Mouse (Mus musculus): ENCODE measurements around the gene Acvr1b.

Gene Acvr1b

GRCm38 (mm10) chr15:101251930-101252329 is 78.1 kb downstream of the Acvr1b start:
- DNase-seq (ENCODE audit: low spot score) = no peak

DNA sequence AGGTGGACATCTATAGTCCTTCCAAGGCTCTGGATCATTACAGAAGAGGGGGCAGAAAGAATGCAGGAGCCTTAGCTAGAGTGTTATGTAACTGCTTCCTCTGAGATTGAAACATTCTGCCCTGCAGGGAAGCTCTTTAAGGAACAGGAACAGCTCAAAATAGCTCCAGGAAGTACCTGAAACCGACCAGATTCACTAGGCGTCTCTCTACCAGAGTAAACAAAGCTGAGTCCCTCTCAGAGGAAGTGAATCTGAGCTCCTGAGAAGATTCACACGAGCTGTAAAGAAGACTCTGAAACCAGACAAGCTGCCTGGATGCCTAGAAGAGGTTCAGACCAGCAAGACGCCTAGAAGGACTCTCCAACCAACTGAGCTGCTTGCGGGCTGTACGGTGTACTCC is 78.7 kb downstream of the Acvr1b start:
- DNase-seq (ENCODE audit: low spot score) = no peak

DNA sequence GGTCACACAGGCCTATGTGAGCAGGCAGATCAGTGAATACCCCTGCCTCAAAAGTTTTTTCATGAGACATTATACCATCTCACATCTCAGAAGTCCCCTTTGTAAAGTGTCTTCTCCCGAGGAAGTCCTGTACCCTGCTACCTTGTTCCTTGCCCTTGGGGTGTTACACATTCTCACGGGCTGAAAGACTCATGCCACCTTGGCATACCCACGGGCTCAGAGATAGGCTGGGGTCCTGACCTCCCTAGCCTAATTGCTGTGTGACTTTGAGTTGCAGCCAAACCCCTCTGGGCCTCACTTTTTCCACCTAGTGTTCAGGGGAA is 79.7 kb downstream of the Acvr1b start:
- no peak for DNase-seq (ENCODE audit: low spot score)

DNA sequence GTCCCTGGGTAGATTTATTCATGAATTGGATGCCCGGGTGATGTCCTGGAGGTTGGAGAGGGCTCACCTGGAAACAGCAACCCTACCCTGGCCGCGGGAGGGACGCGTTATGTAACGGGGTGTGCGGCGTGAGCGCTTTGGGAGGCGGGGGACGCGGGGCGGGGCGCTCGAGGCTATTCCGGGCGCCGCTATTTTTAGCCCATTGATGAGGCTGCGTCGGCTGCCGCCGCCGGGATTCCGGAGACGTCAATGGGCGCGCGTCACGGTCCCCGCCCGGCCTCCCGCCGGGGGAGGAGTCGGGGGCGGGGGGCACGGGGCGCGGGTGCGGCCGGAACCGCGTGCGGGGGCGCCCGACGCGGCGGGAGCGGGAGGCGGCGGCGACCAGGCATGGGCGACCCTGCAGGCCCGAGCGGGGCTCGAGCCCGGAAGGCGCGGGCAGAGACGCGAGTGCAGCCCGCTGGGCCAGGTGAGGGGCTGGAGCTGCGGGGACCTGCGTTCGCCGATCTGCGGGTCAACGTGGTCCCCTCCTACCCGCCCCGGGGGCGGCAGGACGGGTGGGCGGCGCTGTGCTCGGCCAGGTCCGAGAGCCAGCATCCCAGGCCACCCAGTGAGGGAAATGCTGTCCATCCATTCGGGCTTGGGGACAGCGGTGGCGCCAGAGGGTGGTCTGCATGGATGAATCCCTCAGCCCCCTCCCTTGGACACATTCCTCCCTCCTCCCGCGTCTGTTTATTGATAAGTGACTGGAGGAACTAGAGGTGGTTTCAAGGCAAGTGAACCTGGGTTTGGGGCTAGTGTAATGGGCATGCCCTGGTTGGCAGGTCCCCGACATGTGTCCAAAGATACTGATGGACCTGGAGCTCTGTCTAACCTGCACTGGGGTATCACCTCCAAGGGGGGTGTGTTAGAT is 80.3 kb downstream of the Acvr1b start, which contains the start of gene Nr4a1:
Nr4a1 (plus strand) TSS at position 384 of the 910 bp plus-strand sequence.
- DNase-seq (ENCODE audit: low spot score) = no peak

DNA sequence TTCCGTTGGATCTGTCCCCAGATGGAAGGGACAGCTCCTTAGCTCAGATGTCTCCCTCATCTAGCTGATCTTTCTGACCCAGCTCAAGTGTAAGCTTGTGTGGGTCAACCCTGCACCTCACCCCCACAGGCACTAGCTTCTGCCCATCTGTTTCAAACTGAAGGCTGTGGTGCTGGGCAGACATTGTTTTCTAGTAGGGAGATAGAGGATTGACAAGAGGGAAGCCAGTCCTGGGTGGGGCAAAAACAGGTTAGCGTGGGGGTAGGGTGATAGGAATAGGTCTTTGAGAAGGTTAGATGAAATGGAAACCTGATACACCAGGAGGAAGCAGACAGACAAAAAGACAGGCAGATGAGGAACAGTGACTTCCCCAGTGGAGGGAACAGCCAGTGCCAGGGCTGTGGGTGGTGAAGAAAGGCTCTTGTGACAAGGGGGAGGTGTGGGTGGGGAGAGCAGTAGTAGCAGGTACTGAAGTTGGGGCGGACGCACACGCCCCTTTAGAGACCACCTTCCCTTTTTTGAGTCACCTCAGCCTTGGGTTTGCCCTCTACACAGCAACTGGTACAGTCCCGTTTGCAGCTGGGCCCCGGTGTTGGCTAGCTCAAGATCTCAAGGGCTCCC is 82.1 kb downstream of the Acvr1b start:
- no peak for DNase-seq (ENCODE audit: low spot score)

DNA sequence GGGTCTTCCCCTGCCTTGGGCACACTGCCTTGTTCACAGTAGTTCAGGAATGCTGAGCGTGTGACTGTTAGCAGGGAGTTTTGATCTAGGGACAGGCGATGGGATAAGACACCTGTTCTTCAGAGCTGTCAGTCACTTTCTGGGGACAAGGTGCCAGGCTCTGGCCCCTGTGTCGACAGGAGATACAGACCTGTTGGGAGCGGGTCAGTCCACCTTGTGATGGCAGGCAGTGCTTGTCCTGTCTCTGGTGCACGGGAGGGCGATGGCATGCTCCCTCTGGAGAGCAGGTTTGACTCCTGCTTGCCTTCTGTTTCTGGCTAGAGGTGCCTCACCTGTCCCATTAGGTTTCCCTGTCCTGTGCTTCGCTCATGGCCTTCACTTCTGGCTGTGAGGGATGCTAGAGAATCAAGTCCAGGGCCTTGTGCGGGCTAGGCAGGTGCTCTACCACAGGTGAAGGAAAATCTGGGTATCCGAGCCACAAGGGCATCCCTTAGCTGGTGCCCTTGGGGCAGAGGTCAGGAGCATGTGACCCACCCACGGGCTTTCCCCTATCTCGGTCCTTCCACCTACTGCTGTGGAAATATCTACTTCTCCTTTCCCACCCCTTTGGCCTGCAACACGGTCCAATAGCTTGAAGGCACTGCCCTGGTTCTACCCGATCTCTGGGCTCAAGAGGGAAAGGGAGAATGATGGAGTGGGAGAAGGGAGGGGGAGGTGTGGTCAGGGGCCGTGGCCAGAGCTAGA is 82.8 kb downstream of the Acvr1b start:
- DNase-seq (ENCODE audit: low spot score) = no peak

DNA sequence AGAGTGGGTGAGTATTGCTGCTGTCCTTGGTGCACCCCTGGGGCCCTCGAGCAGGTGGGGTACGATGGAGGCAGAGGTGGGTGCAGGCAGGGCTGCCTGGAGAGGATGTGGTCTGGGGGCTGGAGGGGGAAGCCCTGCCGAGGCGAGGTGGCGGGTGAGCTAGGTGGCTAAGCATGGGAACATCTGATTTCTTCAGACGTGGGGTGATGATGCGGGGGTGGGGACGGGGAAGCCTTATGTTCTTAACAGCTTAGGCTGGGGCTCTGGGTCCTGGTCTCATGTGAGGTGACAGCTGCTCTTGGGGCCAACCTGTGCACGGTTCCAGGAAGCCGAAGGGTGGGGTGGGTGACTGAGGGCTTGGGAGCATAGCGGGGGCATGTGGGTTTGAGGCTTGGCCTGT is 84.6 kb downstream of the Acvr1b start:
- no peak for DNase-seq (ENCODE audit: low spot score)

- DNase-seq (ENCODE audit: low spot score) = no peak
These were observed 86.1 kb downstream of the Acvr1b start for GRCm38 (mm10) chr15:101259922-101260321.

DNA sequence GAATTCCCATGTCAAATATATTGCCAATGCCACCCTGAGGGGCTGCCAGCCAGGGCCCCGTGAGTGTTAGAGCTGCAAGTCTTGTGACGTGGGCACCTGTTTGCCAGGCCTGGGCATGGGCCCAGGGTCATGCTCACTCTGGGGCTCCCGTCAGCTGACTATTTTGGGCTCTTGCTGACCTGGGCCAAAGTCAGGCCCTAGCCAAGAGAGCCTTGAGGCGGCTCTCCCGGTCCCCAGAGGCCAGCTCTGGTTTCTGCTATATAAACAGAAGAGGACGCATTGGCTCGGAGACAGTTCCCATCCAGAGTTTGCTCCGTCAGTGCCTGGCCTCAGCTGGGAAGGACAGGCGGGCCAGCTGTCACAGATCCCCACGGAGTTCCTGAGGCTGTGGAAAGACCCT is 86.5 kb downstream of the Acvr1b start:
- DNase-seq (ENCODE audit: low spot score) = no peak

- DNase-seq (ENCODE audit: low spot score) = no peak
These were observed 87.2 kb downstream of the Acvr1b start for GRCm38 (mm10) chr15:101260874-101261622.

- no peak for DNase-seq (ENCODE audit: low spot score)
These were observed 88.6 kb downstream of the Acvr1b start for GRCm38 (mm10) chr15:101262502-101262901.

All from c-Kit-positive CD71-positive TER-119-positive erythroid progenitor cells, embryonic 14.5 days (primary cell).